In the genomic region with DNA sequence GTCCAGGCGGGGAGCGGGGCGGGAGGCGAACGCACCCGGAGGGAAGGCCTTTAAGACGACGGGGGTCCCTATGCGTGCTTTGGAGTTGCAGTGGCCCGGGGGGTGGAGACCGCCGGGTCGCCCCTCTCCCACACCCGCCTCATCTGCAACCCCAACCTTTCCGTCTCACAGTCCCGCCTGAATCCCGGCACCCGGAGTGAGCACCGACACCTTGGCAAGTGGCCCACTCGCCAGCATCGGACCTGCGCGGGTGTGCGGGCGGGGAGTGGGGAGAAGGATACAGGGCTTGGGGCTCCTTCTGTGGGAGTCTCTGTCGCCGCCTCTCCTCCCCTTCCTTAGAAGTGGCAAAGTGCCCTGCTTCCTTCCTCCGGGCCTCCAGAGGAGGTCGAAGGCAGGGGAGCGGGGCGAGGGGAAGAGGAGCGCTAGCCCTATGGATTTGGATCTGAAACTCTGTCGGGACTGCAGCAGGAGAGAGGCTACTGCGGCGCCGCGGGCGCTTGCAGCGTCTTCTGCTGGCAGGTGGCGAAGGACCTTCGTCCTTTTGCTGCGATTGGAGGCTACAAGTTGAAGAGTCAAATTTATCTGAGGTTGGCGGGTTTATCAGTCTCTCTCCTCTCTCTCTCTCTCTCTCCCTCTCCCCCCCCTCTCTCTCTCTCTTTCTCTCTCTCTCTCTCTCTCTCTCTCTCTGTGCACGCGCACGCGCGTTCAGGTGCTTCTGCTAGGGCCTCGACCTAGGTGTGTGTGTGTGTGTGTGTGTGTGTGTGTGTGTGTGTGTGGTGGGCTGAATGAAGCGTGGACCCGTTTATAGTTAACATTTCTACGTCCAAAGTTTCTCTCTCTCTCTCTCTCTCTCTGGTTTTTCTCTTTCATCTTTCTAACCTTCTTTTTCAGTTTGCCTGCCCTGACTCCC, we compare ENCODE assay signal across 8 mouse cellular contexts. TPM values are rescaled to one million over a fixed set of nuclear protein-coding genes. Genes with fewer than 3 reads are reported as not detected.
A peak's percentile ranks its signal among the peaks of the same experiment; 100 is the strongest.
DNase-seq lines count a peak whose midpoint lies in the region; ATAC-seq lines count a peak whose summit lies in the region.

No protein-coding gene starts in this region.

- H3K9me3 ChIP-seq in megakaryocyte, embryonic 14.5 days = peaks cover 8% of the 10 kb centered on the region; the same call in 1 of the 2 replicates
- no peaks in the 10 kb centered on the region for H3K9me3 ChIP-seq in lung, embryonic 16.5 days (ENCODE audit: control insufficient read depth, low read length)
- H3K9me3 ChIP-seq in stomach, embryonic 16.5 days (replicated peaks; ENCODE audit: control insufficient read depth, low read length) = no peaks in the 10 kb centered on the region

- no peak for ATAC-seq in megakaryocyte, adult 5-6 weeks (ENCODE audit: poor library complexity, severe bottlenecking)
- peak; percentile 74 for ATAC-seq in frontal cortex, adult (ENCODE audit: low TSS enrichment)
- ATAC-seq in lung, embryonic 16.5 days (ENCODE audit: low read depth) = peak; percentile 50
- ATAC-seq in stomach, embryonic 16.5 days (ENCODE audit: insufficient read depth, low FRiP score) = no peak; the same call in none of the 2 replicates

- no peak overlapping the region for H3K27ac ChIP-seq in lung, embryonic 16.5 days (ENCODE audit: low read length)
- no peak overlapping the region for H3K27ac ChIP-seq in stomach, embryonic 16.5 days (ENCODE audit: low read length)

- under 1% methylated on average over 49 of the region's 52 CpGs for WGBS in lung, embryonic 16.5 days
- WGBS in stomach, embryonic 16.5 days = under 1% methylated on average over 52 of the region's 52 CpGs

- peak overlapping the region; percentile 89 for H3K4me3 ChIP-seq in megakaryocyte, embryonic 14.5 days (replicated peaks)
- peak overlapping the region; percentile 39 for H3K4me3 ChIP-seq in lung, embryonic 16.5 days (ENCODE audit: low read length)
- peak overlapping the region; percentile 35; the same call in 1 of the 2 replicates for H3K4me3 ChIP-seq in stomach, embryonic 16.5 days (replicated peaks; ENCODE audit: low read length)

- H3K27me3 ChIP-seq in megakaryocyte, embryonic 14.5 days (replicated peaks) = peaks cover 39% of the 10 kb centered on the region
- H3K27me3 ChIP-seq in lung, embryonic 16.5 days (ENCODE audit: control insufficient read depth, insufficient read depth, low read depth, low read length) = peaks cover 24% of the 10 kb centered on the region
- peaks cover 30% of the 10 kb centered on the region for H3K27me3 ChIP-seq in stomach, embryonic 16.5 days (ENCODE audit: control insufficient read depth, insufficient read depth, low read length)

- no peak overlapping the region for H3K9ac ChIP-seq in lung, embryonic 16.5 days (ENCODE audit: low read length)
- no peak overlapping the region for H3K9ac ChIP-seq in stomach, embryonic 16.5 days (ENCODE audit: low read length)

- peak; percentile 75 to 82 for DNase-seq in cerebellum, adult 18-20 months
- DNase-seq in kidney, postnatal 10 days = peak; percentile 29
- no peak for DNase-seq in urinary bladder, postnatal 4 days (ENCODE audit: low spot score in 2 of 2)

- H3K4me1 ChIP-seq in megakaryocyte, embryonic 14.5 days = peaks cover 23% of the 10 kb centered on the region
- H3K4me1 ChIP-seq in lung, embryonic 16.5 days (replicated peaks; ENCODE audit: control insufficient read depth, insufficient read depth, low read length) = peaks cover 3% of the 10 kb centered on the region; the same call in 1 of the 2 replicates
- H3K4me1 ChIP-seq in stomach, embryonic 16.5 days (ENCODE audit: control insufficient read depth, insufficient read depth, low read length) = peaks cover 7% of the 10 kb centered on the region; the same call in 1 of the 2 replicates

- no peaks in the 10 kb centered on the region for H3K36me3 ChIP-seq in megakaryocyte, embryonic 14.5 days (replicated peaks; ENCODE audit: low read length)
- no peaks in the 10 kb centered on the region for H3K36me3 ChIP-seq in lung, embryonic 16.5 days (ENCODE audit: control insufficient read depth, insufficient read depth, low read length)
- no peaks in the 10 kb centered on the region for H3K36me3 ChIP-seq in stomach, embryonic 16.5 days (ENCODE audit: control insufficient read depth, insufficient read depth, low read length)

- H3K4me2 ChIP-seq in lung, embryonic 16.5 days (ENCODE audit: low read depth, low read length) = peak overlapping the region; percentile 63
- H3K4me2 ChIP-seq in stomach, embryonic 16.5 days (ENCODE audit: low read depth, low read length) = peak overlapping the region; percentile 52

RNA-seq across cellular contexts. Expression of a gene that starts 0.7 kb away (rescaled TPM):
- not detected in 2 replicates for polyA plus RNA-seq in megakaryocyte, embryonic 14.5 days (2012; ENCODE audit: insufficient read depth, low replicate concordance)
- not detected in 2 replicates for total RNA-seq in megakaryocyte, adult 5-6 weeks (2015)
- not detected in 2 replicates for total RNA-seq in megakaryocyte, adult 5-6 weeks (2017)
- not detected in 2 replicates for polyA plus RNA-seq in lung, embryonic 16.5 days (2015; fragmentation: Nextera tagmentation; extraction: Ambion mirVana)
- not detected in 2 replicates for polyA plus RNA-seq in stomach, embryonic 16.5 days (2015; fragmentation: Nextera tagmentation; extraction: Ambion mirVana)

RNA-seq across cellular contexts. Expression of a gene that starts 57.0 kb away (rescaled TPM):
- polyA plus RNA-seq in megakaryocyte, embryonic 14.5 days (2012; ENCODE audit: insufficient read depth, low replicate concordance) = 0.57 TPM in 1 of 2 replicates, not detected in the other
- 14.7 and 15.6 TPM in 2 replicates for total RNA-seq in megakaryocyte, adult 5-6 weeks (2015)
- total RNA-seq in megakaryocyte, adult 5-6 weeks (2017) = 16.1 and 16.3 TPM in 2 replicates
- polyA plus RNA-seq in lung, embryonic 16.5 days (2015; fragmentation: Nextera tagmentation; extraction: Ambion mirVana) = 23.2 and 23.8 TPM in 2 replicates
- 17.1 and 19.3 TPM in 2 replicates for polyA plus RNA-seq in stomach, embryonic 16.5 days (2015; fragmentation: Nextera tagmentation; extraction: Ambion mirVana)

Comparison
In these comparisons a context has a peak if more than half of its experiments do, and no peak if none do; other contexts are left out.
1. H3K4me3 ChIP-seq: peak in every context shown above with its lines; median percentile 89 in megakaryocyte, embryonic 14.5 days; 39 in lung, embryonic 16.5 days; 35 in stomach, embryonic 16.5 days.
2. ATAC-seq: peak in frontal cortex, adult (single experiment) and lung, embryonic 16.5 days (single experiment); none in megakaryocyte, adult 5-6 weeks (single experiment) and stomach, embryonic 16.5 days (single experiment).
3. DNase-seq: peak in cerebellum, adult 18-20 months (2 of 2) and kidney, postnatal 10 days (single experiment); none in urinary bladder, postnatal 4 days (0 of 2).
4. RNA of a gene that starts 57.0 kb away (polyA plus RNA-seq): 23.2 to 23.8 TPM in lung, embryonic 16.5 days and 17.1 to 19.3 TPM in stomach, embryonic 16.5 days; 0.57 TPM in megakaryocyte, embryonic 14.5 days; every median in the first group is over 10 times any median in the second.